In the genomic region with DNA sequence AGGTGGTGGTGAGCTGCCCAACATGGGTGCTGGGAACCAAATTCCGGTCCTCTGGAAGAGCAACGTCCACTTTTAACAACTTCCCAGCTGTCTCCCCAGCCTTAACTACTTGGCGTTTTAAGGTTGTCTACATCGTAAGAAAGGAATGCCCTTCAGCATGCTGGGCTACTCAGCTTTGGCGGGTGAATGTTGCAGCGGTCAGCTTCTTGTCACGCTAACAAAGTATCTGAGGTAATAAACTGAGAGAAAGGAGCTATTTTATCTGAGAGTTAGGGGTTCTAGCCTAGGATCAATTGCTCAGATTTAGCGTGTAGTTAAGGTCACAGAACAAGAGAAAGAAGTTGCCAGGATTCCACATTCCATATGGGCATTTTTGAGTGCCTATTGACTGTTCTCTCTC, we compare ENCODE assay signal across 9 mouse cellular contexts. TPM values are rescaled to one million over a fixed set of nuclear protein-coding genes. Genes with fewer than 3 reads are reported as not detected.
DNase-seq lines count a peak whose midpoint lies in the region; ATAC-seq and TF ChIP-seq lines count a peak whose summit lies in the region.
"Had no signal": no experiment of that assay in that cellular context is flagged by ENCODE, and none has a peak within 500 bp of the region (broad histone marks: within the 10 kb centered on the region; RNA-seq: fewer than 3 reads in every experiment).

No protein-coding gene starts in this region.

- no peak overlapping the region for H3K4me2 ChIP-seq in kidney, embryonic 16.5 days (replicated peaks; ENCODE audit: low read depth, low read length)
- no peak overlapping the region for H3K4me2 ChIP-seq in forebrain, embryonic 16.5 days (ENCODE audit: low read length)
- no peak overlapping the region for H3K4me2 ChIP-seq in midbrain, embryonic 16.5 days (ENCODE audit: low read length)
- H3K4me2 ChIP-seq: liver, embryonic 11.5 days had no signal

- H3K27ac ChIP-seq in kidney, embryonic 16.5 days (ENCODE audit: low read length) = peak overlapping the region; percentile 76; the same call in 1 of the 2 replicates
- peak overlapping the region; percentile 85 for H3K27ac ChIP-seq in forebrain, embryonic 16.5 days (ENCODE audit: low read length)
- H3K27ac ChIP-seq in midbrain, embryonic 16.5 days (ENCODE audit: low read length) = peak overlapping the region; percentile 80

- TF ChIP-seq CTCF in brain, embryonic 14.5 days (IDR thresholded peaks at IDR 0.05; ENCODE audit: borderline replicate concordance, extremely low read depth, insufficient read depth, insufficient read length) = no peak

- no peaks in the 10 kb centered on the region for H3K9me3 ChIP-seq in kidney, embryonic 16.5 days (ENCODE audit: low read length)
- H3K9me3 ChIP-seq in forebrain, embryonic 16.5 days (ENCODE audit: control insufficient read depth, low read length) = no peaks in the 10 kb centered on the region
- no peaks in the 10 kb centered on the region for H3K9me3 ChIP-seq in midbrain, embryonic 16.5 days (replicated peaks; ENCODE audit: control insufficient read depth, low read length, poor library complexity, severe bottlenecking)

- H3K36me3 ChIP-seq in kidney, embryonic 16.5 days (ENCODE audit: insufficient read depth, low read length) = no peaks in the 10 kb centered on the region
- H3K36me3 ChIP-seq in forebrain, embryonic 16.5 days (ENCODE audit: control insufficient read depth, insufficient read depth) = peaks cover 3% of the 10 kb centered on the region; the same call in 1 of the 2 replicates
- H3K36me3 ChIP-seq in midbrain, embryonic 16.5 days (ENCODE audit: control insufficient read depth, insufficient read depth, low read length) = peaks cover 3% of the 10 kb centered on the region; the same call in 1 of the 2 replicates

- peaks cover 21% of the 10 kb centered on the region; the same call in 1 of the 2 replicates for H3K4me1 ChIP-seq in kidney, embryonic 16.5 days (ENCODE audit: insufficient read depth, low read length)
- peaks cover 23% of the 10 kb centered on the region for H3K4me1 ChIP-seq in forebrain, embryonic 16.5 days (replicated peaks; ENCODE audit: control insufficient read depth, insufficient read depth, low read length)
- peaks cover 17% of the 10 kb centered on the region for H3K4me1 ChIP-seq in midbrain, embryonic 16.5 days (ENCODE audit: control insufficient read depth, insufficient read depth, low read length)

- no peaks in the 10 kb centered on the region for H3K27me3 ChIP-seq in kidney, embryonic 16.5 days (ENCODE audit: insufficient read depth, low read length)
- no peaks in the 10 kb centered on the region for H3K27me3 ChIP-seq in forebrain, embryonic 16.5 days (replicated peaks; ENCODE audit: control insufficient read depth, insufficient read depth, low read length)
- no peaks in the 10 kb centered on the region for H3K27me3 ChIP-seq in midbrain, embryonic 16.5 days (ENCODE audit: control insufficient read depth, insufficient read depth, low read depth, low read length)
- H3K27me3 ChIP-seq: Patski had no signal

- no peak for TF ChIP-seq POLR2A in brain, embryonic 14.5 days (IDR thresholded peaks at IDR 0.05; ENCODE audit: borderline replicate concordance, extremely low read depth, insufficient read depth, insufficient read length, poor library complexity, severe bottlenecking)

- no peak overlapping the region for H3K9ac ChIP-seq in kidney, embryonic 16.5 days (replicated peaks; ENCODE audit: low read length)
- no peak overlapping the region for H3K9ac ChIP-seq in forebrain, embryonic 16.5 days (replicated peaks; ENCODE audit: low read depth, low read length)
- H3K9ac ChIP-seq in midbrain, embryonic 16.5 days (ENCODE audit: low read depth, low read length) = no peak overlapping the region

- WGBS in kidney, embryonic 16.5 days = 64% methylated on average over 8 of the region's 8 CpGs
- 66% methylated on average over 8 of the region's 8 CpGs for whole genome bisulfite sequencing in forebrain, embryonic 16.5 days
- 88% methylated on average over 8 of the region's 8 CpGs for WGBS in midbrain, embryonic 16.5 days

- no peak overlapping the region for H3K4me3 ChIP-seq in kidney, embryonic 16.5 days (ENCODE audit: low read length)
- no peak overlapping the region for H3K4me3 ChIP-seq in forebrain, embryonic 16.5 days (replicated peaks; ENCODE audit: low read length)
- no peak overlapping the region for H3K4me3 ChIP-seq in midbrain, embryonic 16.5 days (ENCODE audit: low read depth, low read length)

- ATAC-seq in kidney, embryonic 16.5 days (ENCODE audit: low FRiP score, low TSS enrichment) = no peak
- ATAC-seq in forebrain, embryonic 16.5 days = no peak
- ATAC-seq in midbrain, embryonic 16.5 days = no peak

- no peak for DNase-seq in kidney, postnatal 14 days
- DNase-seq in brain, embryonic 14.5 days (ENCODE audit: low read depth) = peak; percentile 53
- no peak for DNase-seq in urinary bladder, postnatal 14 days (ENCODE audit: low spot score)
- DNase-seq in cerebellum, adult 18-20 months = no peak

RNA-seq across cellular contexts. Expression of gene Txndc2, which starts 59.4 kb away (rescaled TPM):
- polyA plus RNA-seq in kidney, embryonic 16.5 days (2015; fragmentation: Nextera tagmentation; extraction: Ambion mirVana) = 0.09 TPM in 1 of 2 replicates, not detected in the other
- 0.10 and 0.11 TPM in 2 replicates for polyA plus RNA-seq in brain, embryonic 14.5 days (2012; rRNA removed)
- 0.11 TPM in 1 of 2 replicates, not detected in the other for polyA plus RNA-seq in forebrain, embryonic 16.5 days (2015; fragmentation: Nextera tagmentation; extraction: Ambion mirVana)
- polyA plus RNA-seq in midbrain, embryonic 16.5 days (2015; fragmentation: Nextera tagmentation; extraction: Ambion mirVana) = not detected in 2 replicates
- polyA plus RNA-seq: liver, embryonic 11.5 days; Patski had no signal
